Mouse (Mus musculus): ENCODE results near the gene Plac1. TPM values are rescaled to one million over a fixed set of nuclear protein-coding genes. Genes with fewer than 3 reads are reported as not detected.

Plac1 gene
- polyA plus RNA-seq, 1 experiment from 2014 or later = 3.6 TPM

DNA sequence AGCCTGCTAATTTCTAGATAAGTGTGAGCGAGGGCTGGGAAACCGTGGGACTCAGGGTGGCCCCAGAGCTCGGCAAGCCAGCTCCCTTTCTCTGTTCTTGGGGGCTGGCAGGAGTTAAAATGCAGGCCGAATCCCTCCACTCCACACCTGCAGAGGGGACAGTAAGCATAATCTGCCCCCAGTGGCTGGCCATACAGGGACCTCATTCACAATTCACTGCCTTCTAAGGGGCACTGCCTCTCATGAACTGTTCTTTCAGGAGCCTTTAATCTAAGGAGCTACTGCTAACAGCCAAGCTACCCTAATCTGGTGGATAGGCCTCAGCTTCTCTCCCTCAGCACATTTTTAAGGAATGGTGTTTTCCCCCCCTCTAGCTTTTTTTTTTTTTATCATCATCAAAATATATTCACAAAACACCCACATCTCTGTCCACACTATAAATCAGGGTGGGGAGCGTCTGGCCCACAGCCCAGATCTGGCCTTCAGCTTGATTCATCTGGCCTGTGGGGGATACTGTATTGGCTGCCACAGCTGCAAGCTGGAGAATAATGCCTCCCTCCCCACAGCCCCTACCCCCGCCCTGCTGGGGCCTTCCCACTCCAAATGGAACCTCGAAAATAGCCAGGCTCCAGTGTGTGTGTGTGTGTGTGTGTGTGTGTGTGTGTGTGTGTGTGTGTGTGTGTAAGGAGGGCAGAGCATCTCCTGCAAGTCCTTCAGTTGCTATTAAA, 28.0 kb downstream of the Plac1 start:
- DNase-seq (ENCODE audit: low spot score) (no peak), ATAC-seq (replicated peaks; ENCODE audit: low FRiP score) (no peak)
- H3K27me3 ChIP-seq (replicated peaks; ENCODE audit: control insufficient read depth, insufficient read depth, low read length) = peaks cover 4% of the 10 kb centered on the region; the same call in 1 of the 2 replicates
- no peak overlapping the region for H3K27ac ChIP-seq (ENCODE audit: low read depth, low read length)
- H3K36me3 ChIP-seq (ENCODE audit: control insufficient read depth, insufficient read depth, low read length) = no peaks in the 10 kb centered on the region
- no peaks in the 10 kb centered on the region for H3K9me3 ChIP-seq (ENCODE audit: control insufficient read depth, low read length)
- no peak overlapping the region for H3K4me3 ChIP-seq (ENCODE audit: low read depth, low read length)
- 61% methylated on average over 7 of the region's 7 CpGs for WGBS
- H3K4me1 ChIP-seq (replicated peaks; ENCODE audit: control insufficient read depth, insufficient read depth, low read length) = no peaks in the 10 kb centered on the region
- no peak overlapping the region for H3K4me2 ChIP-seq
- no peak overlapping the region for H3K9ac ChIP-seq (ENCODE audit: low read depth, low read length)

DNA sequence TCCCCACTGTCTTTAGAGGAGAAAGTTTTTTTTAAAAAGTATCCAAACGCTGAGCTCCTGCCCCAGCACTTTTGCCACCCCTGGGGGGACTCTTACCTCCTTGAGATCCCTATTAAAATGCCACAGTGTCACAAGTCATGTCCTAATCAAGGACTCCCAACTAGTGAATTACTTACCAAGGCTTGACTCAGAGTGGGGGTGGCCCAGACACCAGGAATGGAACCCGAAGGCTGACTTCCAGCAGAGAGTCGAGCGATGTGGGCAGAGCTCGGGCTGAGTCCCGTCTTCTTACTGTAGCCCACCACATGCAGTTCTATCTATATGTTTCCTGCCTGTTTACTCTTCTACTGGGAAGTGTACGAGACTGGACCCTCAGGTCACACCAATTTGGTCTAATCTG, 30.5 kb downstream of the Plac1 start:
- 68% methylated on average over 7 of the region's 7 CpGs for WGBS
- no peak for DNase-seq (ENCODE audit: low spot score)
- H3K27ac ChIP-seq (ENCODE audit: low read depth, low read length) = no peak overlapping the region

DNA sequence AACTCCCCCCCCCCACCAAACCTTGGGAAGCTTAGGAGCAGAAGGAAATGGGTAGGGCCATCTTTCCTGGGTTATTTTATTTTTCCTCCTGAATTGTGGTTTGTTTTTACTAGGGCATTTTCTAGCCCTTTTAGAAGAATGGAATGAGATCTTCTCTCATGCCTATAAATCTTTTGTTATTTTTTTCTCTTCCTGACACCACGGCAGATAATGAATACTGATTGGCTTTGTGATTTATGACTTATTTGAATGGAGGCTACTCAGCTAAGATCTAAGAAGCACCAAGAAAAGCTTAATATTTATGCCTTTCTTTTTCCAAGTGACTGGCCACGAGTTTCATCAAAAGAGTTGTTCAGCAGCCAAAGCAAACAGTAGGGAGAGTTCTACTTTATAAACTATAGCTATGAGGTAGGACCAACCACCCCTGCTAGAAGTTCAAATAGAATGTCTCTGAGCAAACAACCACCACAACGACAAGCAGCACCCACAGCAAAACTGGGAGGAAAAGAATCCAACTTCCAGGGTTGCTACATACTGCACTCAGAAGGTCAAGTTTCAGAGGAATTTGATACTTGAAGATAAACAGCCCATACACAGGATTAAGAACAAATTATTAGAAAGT, 35.1 kb downstream of the Plac1 start:
- H3K9me3 ChIP-seq (ENCODE audit: control insufficient read depth, low read length) = no peaks in the 10 kb centered on the region
- WGBS = 45% methylated on average over 3 of the region's 3 CpGs
- no peak overlapping the region for H3K4me3 ChIP-seq (ENCODE audit: low read depth, low read length)
- no peaks in the 10 kb centered on the region for H3K36me3 ChIP-seq (ENCODE audit: control insufficient read depth, insufficient read depth, low read length)
- H3K9ac ChIP-seq (ENCODE audit: low read depth, low read length) = no peak overlapping the region
- H3K27ac ChIP-seq (ENCODE audit: low read depth, low read length) = no peak overlapping the region
- no peak for DNase-seq (ENCODE audit: low spot score)
- no peak for ATAC-seq (replicated peaks; ENCODE audit: low FRiP score)
- no peaks in the 10 kb centered on the region for H3K4me1 ChIP-seq (replicated peaks; ENCODE audit: control insufficient read depth, insufficient read depth, low read length)
- peaks cover 4% of the 10 kb centered on the region; the same call in 1 of the 2 replicates for H3K27me3 ChIP-seq (replicated peaks; ENCODE audit: control insufficient read depth, insufficient read depth, low read length)
- no peak overlapping the region for H3K4me2 ChIP-seq

More for the DNA sequence above, 30.5 kb downstream of the Plac1 start:
- no peak overlapping the region for H3K4me3 ChIP-seq (ENCODE audit: low read depth, low read length)
- ATAC-seq (replicated peaks; ENCODE audit: low FRiP score) = no peak
- no peaks in the 10 kb centered on the region for H3K4me1 ChIP-seq (replicated peaks; ENCODE audit: control insufficient read depth, insufficient read depth, low read length)
- H3K4me2 ChIP-seq = no peak overlapping the region
- H3K9ac ChIP-seq (ENCODE audit: low read depth, low read length) = no peak overlapping the region
- no peaks in the 10 kb centered on the region for H3K36me3 ChIP-seq (ENCODE audit: control insufficient read depth, insufficient read depth, low read length)
- H3K27me3 ChIP-seq (replicated peaks; ENCODE audit: control insufficient read depth, insufficient read depth, low read length) = peaks cover 4% of the 10 kb centered on the region; the same call in 1 of the 2 replicates
- H3K9me3 ChIP-seq (ENCODE audit: control insufficient read depth, low read length) = no peaks in the 10 kb centered on the region

DNA sequence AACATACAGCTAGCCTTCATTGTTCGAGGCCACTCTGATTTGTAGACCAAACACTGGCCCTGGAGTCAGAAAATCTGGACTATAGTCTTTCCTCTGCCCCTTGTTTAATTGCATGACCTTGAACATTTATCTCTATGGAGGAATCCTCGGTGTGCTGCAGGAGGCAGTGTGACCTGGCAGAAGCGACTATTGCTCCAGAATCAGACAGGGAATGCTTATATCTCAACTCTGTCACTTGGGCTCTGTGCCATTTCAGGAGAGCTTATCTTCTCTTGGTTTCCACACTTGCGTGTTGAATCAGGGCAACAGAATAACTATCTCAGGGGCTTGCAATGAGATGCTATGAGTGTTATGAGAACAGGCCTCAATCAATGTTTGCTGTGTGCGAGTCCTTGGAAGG, 38.3 kb downstream of the Plac1 start:
- DNase-seq (ENCODE audit: low spot score) (no peak), ATAC-seq (replicated peaks; ENCODE audit: low FRiP score) (no peak)
- H3K4me2 ChIP-seq = no peak overlapping the region
- no peak overlapping the region for H3K9ac ChIP-seq (ENCODE audit: low read depth, low read length)
- no peaks in the 10 kb centered on the region for H3K27me3 ChIP-seq (replicated peaks; ENCODE audit: control insufficient read depth, insufficient read depth, low read length)
- H3K4me3 ChIP-seq (ENCODE audit: low read depth, low read length) = no peak overlapping the region
- H3K36me3 ChIP-seq (ENCODE audit: control insufficient read depth, insufficient read depth, low read length) = no peaks in the 10 kb centered on the region
- WGBS = 72% methylated on average over 5 of the region's 5 CpGs
- no peaks in the 10 kb centered on the region for H3K4me1 ChIP-seq (replicated peaks; ENCODE audit: control insufficient read depth, insufficient read depth, low read length)
- no peaks in the 10 kb centered on the region for H3K9me3 ChIP-seq (ENCODE audit: control insufficient read depth, low read length)
- no peak overlapping the region for H3K27ac ChIP-seq (ENCODE audit: low read depth, low read length)

DNA sequence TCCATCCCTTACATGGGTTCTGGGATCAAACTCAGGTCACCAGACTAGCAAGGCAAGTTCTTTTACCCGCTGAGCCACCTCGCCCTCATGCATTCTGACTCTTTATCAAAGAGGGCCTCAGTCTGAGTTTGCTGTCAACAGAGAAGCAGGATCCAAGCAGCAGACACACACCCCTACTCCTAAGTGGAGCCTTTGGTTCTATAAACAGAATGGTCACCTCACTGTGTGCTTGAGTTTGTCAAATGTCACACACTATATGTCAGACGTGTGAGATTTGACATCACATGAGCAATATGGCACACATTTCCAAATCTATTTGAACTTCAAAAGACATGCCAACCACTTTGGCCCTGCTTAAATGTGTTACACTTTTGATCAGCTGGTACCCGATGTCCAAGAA, 42.2 kb downstream of the Plac1 start:
- Histone ChIP-seq H3K9me3 (ENCODE audit: control insufficient read depth, low read length) (no peaks in the 10 kb centered on the region), H3K36me3 (ENCODE audit: control insufficient read depth, insufficient read depth, low read length) (no peaks in the 10 kb centered on the region), H3K4me1 (replicated peaks; ENCODE audit: control insufficient read depth, insufficient read depth, low read length) (no peaks in the 10 kb centered on the region), H3K27ac (ENCODE audit: low read depth, low read length) (no peak overlapping the region), H3K27me3 (replicated peaks; ENCODE audit: control insufficient read depth, insufficient read depth, low read length) (no peaks in the 10 kb centered on the region), H3K4me3 (ENCODE audit: low read depth, low read length) (no peak overlapping the region), H3K9ac (ENCODE audit: low read depth, low read length) (no peak overlapping the region), H3K4me2 (no peak overlapping the region)
- DNase-seq (ENCODE audit: low spot score) = no peak
- no peak for ATAC-seq (replicated peaks; ENCODE audit: low FRiP score)
- WGBS = 81% methylated on average over 4 of the region's 4 CpGs

DNA sequence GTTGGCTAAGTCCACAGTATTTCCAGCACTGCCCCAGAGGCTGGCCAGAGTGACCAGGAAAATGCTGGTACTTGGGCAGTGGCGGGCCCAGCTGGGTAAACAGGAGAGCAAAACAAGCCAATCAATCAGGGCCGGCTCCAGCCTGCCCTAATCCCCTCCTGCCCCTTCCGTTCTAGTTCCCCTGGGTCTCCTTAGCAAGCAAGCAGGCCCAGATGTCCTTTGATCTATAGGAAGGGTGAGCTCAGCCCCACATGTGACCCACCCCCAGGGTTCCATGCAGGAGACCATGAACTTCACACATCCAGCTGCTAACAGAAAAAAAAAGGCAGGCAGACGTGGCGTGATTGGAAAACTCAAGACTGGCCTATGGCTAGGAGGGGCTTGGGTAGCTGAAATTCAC, 43.5 kb downstream of the Plac1 start:
- Histone ChIP-seq H3K36me3 (ENCODE audit: control insufficient read depth, insufficient read depth, low read length) (no peaks in the 10 kb centered on the region), H3K4me3 (ENCODE audit: low read depth, low read length) (no peak overlapping the region), H3K4me2 (no peak overlapping the region), H3K27me3 (replicated peaks; ENCODE audit: control insufficient read depth, insufficient read depth, low read length) (no peaks in the 10 kb centered on the region), H3K27ac (ENCODE audit: low read depth, low read length) (no peak overlapping the region), H3K9ac (ENCODE audit: low read depth, low read length) (no peak overlapping the region), H3K4me1 (replicated peaks; ENCODE audit: control insufficient read depth, insufficient read depth, low read length) (no peaks in the 10 kb centered on the region), H3K9me3 (ENCODE audit: control insufficient read depth, low read length) (no peaks in the 10 kb centered on the region)
- ATAC-seq (replicated peaks; ENCODE audit: low FRiP score) (no peak), DNase-seq (ENCODE audit: low spot score) (no peak)
- 51% methylated on average over 5 of the region's 5 CpGs for WGBS

DNA sequence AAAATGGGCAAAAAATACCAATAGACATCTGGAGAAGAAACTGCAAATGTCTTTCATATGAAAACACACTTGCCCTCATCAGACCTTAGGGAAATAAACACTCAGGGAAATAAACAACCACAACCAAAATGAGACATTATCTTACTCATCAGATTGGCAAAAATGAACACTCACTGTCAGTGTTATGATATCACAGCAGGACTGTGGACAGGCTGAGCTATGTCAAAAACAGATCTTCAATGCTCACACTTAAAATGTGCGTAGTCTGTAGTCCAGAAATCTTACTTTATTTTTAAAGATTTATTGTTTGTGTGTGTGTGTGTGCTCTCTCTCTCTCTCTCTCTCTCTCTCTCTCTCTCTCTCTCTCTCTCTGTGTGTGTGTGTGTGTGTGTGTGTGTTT, 51.2 kb downstream of the Plac1 start:
- no peaks in the 10 kb centered on the region for H3K4me1 ChIP-seq (replicated peaks; ENCODE audit: control insufficient read depth, insufficient read depth, low read length)
- H3K36me3 ChIP-seq (ENCODE audit: control insufficient read depth, insufficient read depth, low read length) = no peaks in the 10 kb centered on the region
- no peak overlapping the region for H3K4me2 ChIP-seq
- H3K9me3 ChIP-seq (ENCODE audit: control insufficient read depth, low read length) = no peaks in the 10 kb centered on the region
- 88% methylated on average over 1 of the region's 1 CpGs for WGBS
- H3K9ac ChIP-seq (ENCODE audit: low read depth, low read length) = no peak overlapping the region
- H3K27ac ChIP-seq (ENCODE audit: low read depth, low read length) = no peak overlapping the region
- no peak overlapping the region for H3K4me3 ChIP-seq (ENCODE audit: low read depth, low read length)
- ATAC-seq (replicated peaks; ENCODE audit: low FRiP score) (no peak), DNase-seq (ENCODE audit: low spot score) (no peak)
- no peaks in the 10 kb centered on the region for H3K27me3 ChIP-seq (replicated peaks; ENCODE audit: control insufficient read depth, insufficient read depth, low read length)

DNA sequence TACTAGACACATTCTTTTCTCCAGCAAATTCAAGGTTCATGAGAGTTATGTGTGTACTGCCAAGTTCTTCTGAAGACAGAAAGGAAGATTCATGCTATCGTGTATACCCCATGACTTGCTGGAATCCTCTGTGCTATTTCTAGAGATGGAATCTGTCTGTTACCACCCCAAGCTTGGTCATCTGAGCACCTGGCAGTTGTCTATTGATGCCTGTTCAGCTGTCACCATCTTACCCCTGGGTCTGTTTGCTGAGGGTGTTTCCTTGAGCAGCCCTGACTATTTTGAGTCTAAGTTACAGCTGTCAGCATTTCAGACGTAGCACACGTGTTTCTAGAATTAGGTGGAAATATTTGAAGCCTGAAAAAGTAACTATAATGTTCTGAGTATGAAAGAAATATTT, 60.1 kb downstream of the Plac1 start:
- Histone ChIP-seq H3K9ac (ENCODE audit: low read depth, low read length) (no peak overlapping the region), H3K36me3 (ENCODE audit: control insufficient read depth, insufficient read depth, low read length) (no peaks in the 10 kb centered on the region), H3K4me2 (no peak overlapping the region), H3K4me1 (replicated peaks; ENCODE audit: control insufficient read depth, insufficient read depth, low read length) (no peaks in the 10 kb centered on the region), H3K9me3 (ENCODE audit: control insufficient read depth, low read length) (no peaks in the 10 kb centered on the region), H3K4me3 (ENCODE audit: low read depth, low read length) (no peak overlapping the region), H3K27ac (ENCODE audit: low read depth, low read length) (no peak overlapping the region), H3K27me3 (replicated peaks; ENCODE audit: control insufficient read depth, insufficient read depth, low read length) (peaks cover 3% of the 10 kb centered on the region; the same call in 1 of the 2 replicates)
- ATAC-seq (replicated peaks; ENCODE audit: low FRiP score) (no peak), DNase-seq (ENCODE audit: low spot score) (no peak)
- 79% methylated on average over 3 of the region's 3 CpGs for WGBS

DNA sequence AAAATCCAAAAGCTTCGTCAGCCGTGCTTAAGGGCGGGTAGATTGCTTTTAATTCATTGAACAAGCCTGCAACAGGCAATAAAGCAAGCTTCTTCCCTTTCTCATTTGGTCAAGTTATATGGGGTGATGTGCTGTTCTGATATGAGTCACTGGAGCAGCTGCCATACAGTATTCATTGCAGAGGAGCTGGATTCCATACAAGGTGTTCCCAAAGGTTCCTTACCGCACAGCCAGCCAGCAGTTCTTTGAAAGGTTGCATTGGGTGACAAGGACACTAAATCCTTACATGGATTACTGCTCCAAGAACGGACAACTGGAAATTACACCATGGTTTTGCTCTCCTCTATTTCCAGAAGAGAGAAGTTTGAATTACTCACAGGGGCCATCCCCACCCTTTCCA, 63.6 kb downstream of the Plac1 start:
- no peak for ATAC-seq (replicated peaks; ENCODE audit: low FRiP score)
- Histone ChIP-seq H3K9ac (ENCODE audit: low read depth, low read length) (no peak overlapping the region), H3K27me3 (replicated peaks; ENCODE audit: control insufficient read depth, insufficient read depth, low read length) (peaks cover 3% of the 10 kb centered on the region; the same call in 1 of the 2 replicates), H3K4me2 (no peak overlapping the region), H3K4me3 (ENCODE audit: low read depth, low read length) (no peak overlapping the region), H3K4me1 (replicated peaks; ENCODE audit: control insufficient read depth, insufficient read depth, low read length) (no peaks in the 10 kb centered on the region), H3K36me3 (ENCODE audit: control insufficient read depth, insufficient read depth, low read length) (no peaks in the 10 kb centered on the region), H3K27ac (ENCODE audit: low read depth, low read length) (no peak overlapping the region), H3K9me3 (ENCODE audit: control insufficient read depth, low read length) (no peaks in the 10 kb centered on the region)
- 89% methylated on average over 5 of the region's 5 CpGs for WGBS
- DNase-seq (ENCODE audit: low spot score) = no peak

All from liver, embryonic 11.5 days (tissue).